Mouse (Mus musculus) MEL-GATA-1-ER (cell line): ENCODE results near the gene Slc11a2.
"Not testable (repeated sequence)": the region's sequence is repeated elsewhere in the genome, so short reads cannot be mapped to it uniquely, and the experiment has no call there.

Source experiments
- DNase-seq: peaks from one replicate; pipeline ENCODE4 v3.0.0-alpha.2; 2012; ENCODE audit warnings: low read depth; ENCODE audit errors: extremely low read depth

Slc11a2 gene

DNA sequence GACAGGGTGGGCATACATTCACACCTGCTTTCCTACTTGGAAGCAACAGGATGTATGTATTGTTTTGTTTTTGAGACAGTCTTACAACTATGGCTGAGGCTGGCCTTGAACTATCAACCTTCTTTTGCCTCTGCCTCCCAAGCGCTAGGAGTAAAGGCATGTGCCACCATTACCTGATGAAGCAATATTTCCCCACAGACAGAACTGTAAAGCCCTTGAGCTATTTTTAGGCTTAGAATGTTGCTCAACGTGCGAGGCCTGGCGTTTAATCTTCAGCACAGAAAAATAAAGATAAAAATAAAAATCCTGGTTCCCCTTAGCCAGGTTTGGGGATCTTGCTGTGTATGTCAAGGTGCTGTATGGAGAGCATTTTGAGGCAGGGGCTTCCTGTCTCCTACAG is 11.2 kb upstream of the Slc11a2 start:
- DNase-seq: no peak

DNA sequence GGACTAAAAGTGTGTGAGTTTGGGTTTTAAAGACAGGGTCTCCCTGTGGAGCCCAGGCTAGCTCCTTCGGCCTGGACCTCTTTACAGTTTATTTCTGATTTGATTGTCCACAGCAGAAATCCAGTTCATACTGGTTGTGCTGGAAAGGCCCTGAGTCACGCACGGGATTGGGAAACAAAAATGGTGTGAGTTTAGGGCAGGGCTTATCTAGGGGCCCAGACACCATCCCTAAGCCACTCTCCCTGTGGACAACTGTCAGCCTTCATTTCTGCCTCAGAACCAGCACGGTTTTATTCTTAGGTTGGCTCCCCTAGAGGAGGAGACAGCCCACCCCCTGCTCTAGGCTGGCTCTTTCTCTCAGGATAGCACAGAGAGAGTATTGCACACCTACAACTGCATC is 8.4 kb upstream of the Slc11a2 start:
- no peak for DNase-seq

DNA sequence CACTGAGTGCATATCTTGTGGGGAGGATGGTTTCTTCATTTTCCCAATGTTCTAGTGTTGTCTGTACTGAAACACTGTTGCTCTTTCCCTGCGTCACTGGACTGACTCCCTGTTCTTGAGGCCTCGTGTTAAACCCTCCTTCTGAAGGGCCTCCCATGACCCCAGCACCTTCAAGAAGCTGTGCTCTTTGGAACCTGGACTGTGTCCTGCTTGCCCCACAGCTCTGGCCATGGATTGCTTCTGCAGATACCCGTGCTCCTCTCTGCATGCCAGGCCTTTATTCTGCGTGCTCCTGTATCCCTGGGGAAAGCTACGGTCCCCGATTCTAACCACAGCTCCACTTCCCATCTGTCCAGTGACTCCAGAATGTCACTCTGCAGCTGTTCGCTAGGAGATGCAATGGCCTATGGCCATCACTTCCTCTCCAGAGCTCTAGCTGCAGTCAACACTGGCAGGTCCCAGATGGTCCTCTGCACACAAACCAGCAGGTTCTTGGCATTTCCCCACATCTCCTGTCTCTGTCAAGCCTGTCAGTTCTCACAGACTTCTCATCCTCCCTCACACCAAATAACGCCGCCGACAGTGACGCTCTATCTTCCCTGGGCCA is 5.2 kb upstream of the Slc11a2 start:
- no peak for DNase-seq

DNA sequence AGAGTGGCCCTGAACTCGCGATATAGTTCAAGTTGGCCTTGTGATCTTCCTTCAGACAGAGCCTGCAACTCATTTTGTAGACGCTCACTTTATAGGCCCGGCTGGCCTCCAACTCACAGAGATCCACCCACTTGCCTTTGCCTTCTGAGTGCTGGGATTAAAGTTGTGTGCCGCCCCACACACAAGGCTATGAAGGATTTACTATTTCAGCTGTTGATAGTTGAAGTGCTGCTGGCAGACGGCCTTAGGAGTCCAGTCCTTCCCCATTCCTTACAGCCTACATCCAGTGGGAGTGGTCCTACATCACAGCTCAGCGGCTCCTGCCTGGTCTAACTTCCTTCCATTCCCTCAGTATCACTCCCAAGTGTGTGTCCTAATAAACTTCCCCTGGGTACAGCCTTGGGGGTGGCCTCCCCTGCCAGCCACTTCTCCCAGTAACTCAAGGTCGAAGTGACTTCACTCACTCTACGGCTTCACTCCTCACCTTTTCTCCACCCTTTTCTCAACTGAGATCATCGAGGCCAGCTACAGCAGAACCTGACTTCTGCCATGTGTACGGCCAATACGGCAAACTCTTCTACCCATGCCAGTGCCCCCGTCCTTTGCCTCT is 3.5 kb upstream of the Slc11a2 start:
- no peak for DNase-seq

DNA sequence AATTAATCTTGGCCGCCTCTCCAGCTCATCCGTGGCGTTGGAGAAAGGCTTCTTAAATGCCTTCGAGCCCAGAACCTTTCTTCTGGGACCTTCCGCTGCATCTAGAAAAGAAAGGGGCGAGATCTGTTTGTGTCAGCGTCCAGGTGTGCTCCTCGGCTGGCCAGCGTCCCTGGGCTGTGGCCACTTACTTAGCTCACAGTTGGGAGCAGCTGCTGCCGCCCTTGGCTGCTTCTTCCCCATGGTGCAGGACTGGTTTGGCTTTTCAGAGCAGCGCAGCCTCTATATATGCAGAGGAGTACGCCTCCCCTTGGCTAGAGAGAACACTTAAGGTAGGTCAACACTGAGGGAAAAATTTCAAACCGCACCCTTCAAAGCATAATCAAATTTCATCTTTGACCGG is 956 bp downstream of the Slc11a2 start:
- no peak for DNase-seq

DNA sequence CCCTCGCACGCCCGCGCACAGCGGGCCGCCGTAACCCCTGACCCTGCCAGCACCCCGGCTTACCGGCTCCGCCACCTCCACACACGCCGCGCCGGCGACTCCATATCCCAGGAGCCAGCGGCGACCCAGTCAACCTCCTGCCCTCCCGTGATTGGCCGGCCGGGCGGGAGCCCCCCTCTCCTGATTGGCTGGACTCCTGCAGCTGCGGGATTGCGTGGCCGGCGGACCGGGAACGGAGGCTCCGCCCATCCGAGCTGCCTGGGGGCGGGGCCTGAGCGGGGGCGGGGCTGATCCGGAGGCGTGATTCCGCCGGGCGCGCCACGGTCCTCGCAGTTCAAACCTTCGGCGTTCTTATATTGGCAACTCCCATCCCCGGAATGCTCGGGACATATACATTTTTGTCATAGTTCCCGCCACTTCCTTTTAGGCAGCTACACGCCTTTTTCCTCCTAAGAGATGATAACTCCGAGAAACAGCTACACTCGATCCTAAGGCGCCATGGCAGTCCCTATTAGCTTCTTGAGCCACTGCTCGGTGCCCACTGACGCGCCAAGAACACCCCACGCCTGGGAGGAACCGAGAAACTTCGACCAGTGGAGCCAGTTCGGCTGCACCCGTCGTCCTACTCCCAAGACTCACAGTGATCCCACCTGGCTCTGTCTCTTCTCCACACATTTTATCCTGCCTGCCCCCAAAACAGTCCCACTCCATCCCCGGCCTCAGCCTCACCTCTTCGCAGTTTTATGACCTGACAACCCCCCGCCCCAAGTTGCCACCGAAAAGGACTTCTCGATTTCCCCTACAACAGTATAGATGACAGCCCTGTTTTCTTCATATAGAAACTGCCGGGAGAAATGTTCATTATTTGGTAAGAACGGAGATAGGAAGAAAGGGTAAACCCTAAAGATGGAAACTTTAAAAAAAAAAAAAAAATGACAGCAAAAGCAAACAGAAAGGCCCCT is 1.7 kb downstream of the Slc11a2 start:
- peak; percentile 88 for DNase-seq

DNA sequence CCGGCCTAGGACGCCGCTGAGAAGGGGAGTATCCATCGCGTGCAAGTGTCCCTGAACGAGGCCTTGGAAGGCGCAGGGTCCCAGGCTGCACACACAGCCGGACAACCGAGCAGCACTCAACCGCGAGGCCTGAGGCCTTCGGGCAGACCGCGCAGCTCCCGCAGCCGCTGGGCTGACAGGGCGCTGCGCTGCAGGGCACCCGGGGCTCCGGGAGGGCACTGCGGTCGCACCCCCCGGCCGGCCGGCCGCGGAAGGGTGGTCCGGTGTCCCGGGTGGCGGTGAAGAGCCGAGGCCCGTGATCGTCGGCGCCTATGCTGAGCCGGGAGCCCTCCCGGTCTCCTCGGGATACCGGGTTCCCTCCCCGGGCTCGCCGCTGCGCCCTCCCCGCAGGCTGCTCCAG is 2.4 kb downstream of the Slc11a2 start:
- no peak for DNase-seq

DNA sequence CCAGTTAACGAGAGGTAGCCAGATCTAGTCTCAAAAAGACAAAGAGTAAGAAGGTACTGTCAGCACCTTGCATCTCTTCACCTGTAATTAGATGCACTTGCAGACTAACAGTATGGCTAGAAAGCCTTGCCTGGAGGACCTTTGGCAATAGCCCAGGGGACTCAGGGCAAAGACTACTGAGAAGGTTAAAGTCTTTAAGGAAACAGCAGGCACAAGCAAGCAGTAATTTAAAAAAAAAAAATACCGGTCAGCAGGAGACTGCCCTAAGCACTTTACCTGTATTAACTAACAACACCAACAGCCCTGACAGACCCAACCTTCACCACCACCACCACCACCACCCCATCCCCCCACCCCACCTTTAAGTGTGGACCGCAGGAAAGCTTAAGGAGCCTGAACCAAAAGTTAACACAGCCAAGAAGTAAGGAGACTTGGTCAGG is 3.1 kb downstream of the Slc11a2 start, which contains the start of gene Gm5475:
Gene Gm5475, plus strand, starts transcription at position 390 of the 440 bp plus-strand sequence.
- not testable (repeated sequence) for DNase-seq

DNA sequence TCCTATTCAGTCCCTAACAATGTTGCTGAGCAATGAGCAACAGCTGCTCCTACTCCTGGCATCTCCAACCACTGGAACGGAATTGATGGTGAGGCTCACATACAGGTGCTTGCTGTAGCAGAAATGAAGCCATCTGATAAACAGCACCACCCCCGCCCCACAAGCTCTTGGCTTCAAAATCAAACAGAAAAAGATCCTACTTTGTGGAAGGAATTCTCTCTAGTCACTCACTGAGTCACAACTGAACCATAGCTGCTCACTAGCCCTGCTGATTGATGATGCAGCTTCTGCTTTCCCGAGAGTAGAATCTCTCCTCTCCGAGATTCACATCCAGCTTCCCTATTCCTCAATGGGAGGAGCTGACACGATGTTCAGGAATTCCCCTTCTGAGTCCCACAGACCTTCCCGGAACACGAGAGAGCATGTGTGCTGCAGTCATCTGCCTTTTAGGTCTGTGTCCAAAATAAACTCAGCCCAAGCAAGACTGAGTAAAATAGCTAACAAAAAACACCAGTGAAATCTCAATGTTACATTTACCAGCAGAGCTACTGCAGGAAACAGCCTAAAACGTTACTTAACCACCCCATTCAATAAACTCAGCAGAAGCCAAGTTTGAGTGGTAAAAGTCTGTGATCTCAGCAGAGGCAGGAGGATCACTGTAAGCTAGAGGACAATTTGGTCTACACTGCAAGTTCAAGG is 3.7 kb downstream of the Slc11a2 start:
- no peak for DNase-seq

DNA sequence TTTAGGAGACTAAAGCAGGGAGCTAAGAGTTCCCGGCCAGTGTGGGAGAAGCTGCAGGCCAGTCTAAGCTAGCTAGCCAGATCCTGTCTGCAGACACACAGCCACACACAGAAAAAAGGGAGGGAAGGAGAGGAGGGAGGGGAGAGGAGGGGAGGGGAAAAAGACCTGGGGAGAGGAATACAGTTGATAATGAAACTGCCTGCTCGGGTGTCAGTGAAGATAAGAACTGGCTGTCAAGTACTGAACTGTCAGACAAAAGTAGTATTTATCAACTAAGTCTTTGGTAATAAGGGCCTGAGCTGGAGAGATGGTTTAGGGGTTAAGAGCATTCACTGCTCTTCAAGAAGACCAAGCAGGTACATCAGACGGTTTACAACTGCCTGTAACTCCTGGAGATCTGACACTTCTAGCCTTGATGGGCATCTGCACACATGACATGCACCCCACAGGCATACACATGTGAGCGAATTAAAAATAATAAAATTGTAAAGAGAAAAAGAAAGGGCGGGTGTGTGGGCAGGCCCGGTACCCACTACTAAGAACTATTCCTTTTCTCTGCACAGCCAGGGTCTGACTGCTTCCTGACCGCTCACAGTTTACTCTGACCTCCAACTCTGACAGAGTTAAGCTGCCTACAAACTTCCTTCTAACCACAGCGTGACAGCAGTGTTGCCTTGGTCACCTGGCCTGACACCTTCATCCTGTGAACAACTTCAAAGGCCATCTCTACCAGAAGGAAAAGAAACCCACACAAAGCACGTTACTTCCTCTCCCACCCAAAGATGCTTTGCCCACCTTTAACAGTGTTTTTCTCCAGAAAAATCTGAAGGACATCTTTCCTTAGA is 4.7 kb downstream of the Slc11a2 start:
- peak; percentile 95 for DNase-seq

DNA sequence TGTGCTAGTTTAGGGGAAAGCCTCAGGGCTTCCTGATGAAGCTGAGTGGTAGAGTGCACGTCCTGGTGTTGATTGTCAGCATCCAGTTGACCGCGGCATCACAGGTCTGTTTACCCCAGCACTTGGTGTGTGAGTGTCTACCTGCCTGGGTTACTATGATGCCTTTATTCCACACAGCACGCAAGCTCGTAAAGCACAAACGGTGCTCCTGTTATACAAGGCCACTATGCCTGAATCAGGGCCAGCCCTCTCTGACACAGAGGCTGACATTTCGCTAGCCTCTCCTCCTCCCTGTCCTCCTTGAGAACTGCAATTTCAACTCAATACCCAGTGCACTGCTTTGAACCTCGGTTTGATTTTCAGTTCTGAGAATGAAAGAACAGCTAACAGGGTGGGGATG is 5.6 kb downstream of the Slc11a2 start:
- no peak for DNase-seq

DNA sequence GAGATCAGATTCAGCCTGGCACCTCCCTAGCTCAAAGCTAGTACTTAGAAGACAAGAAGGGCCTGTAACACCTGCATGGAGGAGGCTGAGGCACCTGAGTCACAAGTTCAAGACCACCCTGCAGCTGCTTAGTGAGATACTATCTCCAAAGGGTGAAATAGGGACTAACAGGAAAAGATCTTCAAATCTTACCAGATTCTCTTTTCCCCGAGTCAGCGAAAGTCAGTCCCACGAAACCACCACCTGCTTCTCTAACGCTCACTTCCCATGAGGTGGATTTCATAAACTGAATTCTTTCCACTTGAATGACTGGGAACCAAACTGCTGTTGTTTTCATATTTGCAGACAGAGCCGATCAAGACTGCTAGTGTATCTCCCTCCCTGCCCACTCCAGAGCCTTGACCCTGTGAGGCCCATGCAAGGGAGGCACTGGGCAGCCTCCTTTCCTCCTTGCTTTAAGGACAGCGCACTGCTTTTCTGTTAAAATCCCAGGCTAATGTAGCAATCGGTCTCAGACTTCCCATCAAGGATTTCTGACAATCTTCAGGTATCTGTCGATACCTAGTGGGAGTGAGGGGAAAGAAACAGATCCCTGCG is 6.9 kb downstream of the Slc11a2 start:
- no peak for DNase-seq

DNA sequence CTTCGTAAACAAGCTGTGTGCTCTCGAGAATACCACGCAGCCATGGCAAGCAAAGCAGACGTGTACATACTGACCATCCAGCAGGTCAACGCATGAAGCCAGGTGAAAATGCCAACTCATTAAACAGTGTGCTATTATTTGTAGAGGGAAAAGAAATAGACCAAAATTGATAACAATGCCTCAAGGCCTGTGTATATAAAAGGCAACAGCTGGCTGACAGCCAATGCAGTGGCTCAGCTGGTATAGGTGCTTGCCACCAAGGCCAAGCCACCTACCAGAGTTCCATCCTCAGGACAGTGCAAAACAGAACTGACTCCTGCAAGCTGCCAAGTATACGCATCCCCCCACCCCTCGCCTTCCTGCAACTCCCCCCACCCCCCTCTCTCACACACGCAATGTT is 9.2 kb downstream of the Slc11a2 start:
- DNase-seq: no peak

DNA sequence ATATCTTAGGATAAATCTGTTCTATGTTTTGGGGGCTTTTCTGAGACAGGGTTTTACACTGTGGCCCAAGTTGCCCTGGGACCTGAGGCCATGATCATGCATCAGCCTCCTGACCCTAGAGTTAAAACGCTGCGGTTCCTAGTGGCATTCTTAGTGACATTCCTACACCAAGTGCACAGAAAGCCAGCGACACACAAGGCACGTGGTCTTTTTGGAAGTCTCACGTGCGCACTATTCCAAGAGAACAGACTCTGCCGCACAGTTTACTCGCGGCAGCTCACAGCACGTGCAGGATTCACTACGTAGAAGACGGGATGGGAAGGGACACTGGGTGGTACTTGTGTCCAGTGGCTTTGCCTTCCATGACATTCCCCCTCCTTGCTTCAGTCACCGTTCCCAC is 9.9 kb downstream of the Slc11a2 start:
- DNase-seq: no peak

DNA sequence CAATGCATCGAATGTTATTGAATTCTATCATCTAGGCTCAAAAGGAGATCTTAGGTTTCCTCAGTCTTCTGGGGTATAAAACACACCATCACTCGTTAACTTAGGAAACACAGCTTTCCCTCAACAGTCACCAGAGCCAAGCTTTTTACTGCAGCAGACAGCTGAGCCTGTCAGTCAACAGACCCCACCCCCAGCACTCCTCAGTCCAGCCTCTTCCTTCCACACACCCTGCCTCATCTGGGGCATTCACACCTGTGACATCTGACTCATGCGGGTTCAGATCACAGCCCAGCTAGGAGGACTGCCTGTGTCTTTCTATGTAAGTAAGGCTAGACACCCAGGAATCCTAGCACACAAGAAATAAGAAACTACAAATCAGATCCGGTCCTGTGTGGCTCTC is 10.9 kb downstream of the Slc11a2 start:
- no peak for DNase-seq

DNA sequence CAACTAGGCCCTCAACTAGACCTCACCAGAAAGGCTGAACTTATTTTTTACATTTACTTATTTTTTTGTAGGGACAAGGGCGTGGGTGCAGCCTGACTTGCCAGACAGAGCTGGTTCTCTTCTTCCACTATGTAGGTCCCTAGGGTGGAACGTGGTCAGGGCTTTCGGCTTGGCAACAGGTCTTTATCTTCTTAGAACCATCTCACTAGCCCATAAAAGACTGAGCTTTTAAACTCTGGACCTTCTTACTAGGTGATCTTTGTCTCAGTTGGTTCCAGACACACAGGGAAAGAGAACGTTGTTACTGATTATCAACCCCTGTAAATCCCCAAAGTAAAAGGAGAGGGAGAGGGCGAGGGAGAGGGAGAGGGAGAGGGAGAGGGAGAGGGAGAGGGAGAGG is 11.6 kb downstream of the Slc11a2 start:
- DNase-seq: no peak

DNA sequence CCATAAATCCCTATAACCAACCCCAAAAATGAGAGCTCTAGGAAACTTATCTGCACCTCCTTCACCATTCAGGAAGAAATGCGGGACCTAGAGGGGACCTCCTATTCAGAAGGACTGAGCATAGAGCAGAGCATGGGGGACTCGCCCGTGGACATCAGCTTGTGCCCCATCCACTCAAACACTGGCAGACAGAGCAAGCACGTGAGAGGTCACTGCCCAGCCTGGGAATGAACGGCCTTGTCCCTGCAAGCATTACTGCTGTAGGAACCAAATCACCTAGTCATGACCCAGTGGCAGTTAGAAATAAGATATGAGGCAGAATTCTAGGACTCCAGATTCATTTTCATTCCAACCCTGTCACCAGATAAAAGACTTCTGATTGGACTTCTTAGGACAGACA is 13.1 kb downstream of the Slc11a2 start:
- DNase-seq: no peak

DNA sequence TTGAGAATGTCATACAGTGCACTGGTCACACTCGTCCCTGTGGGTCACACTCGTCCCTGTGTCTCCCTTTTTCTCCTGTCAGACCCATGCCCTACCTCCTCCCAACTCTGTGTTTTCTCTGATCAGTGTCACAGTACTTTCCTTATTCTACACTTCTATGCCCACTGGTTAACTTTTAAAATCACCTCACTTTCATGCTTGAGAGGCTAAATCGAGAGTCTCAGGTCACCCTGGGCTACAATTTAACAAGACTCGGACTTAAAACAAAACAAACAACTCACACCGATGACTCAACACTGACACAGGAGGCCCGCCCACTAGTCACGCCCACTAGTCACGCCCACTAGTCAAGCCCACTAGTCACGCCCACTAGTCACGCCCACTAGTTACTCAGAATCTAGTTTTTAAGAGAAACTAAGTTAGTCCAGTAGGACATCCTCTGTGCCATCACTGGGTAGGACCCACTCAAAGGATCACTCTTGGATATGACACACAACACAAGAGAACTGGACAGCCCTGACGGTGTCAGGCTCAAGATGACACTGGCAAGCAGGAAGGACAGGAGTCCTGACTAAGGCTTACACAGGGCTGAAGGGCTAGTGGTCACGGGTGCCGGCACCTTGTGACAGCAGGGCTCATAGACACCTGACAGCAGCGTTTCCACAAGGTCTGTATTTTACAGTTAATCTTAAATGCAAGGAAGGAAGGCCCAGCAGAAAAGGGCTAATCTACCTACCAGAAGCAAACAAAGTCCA is 13.8 kb downstream of the Slc11a2 start:
- DNase-seq: no peak

DNA sequence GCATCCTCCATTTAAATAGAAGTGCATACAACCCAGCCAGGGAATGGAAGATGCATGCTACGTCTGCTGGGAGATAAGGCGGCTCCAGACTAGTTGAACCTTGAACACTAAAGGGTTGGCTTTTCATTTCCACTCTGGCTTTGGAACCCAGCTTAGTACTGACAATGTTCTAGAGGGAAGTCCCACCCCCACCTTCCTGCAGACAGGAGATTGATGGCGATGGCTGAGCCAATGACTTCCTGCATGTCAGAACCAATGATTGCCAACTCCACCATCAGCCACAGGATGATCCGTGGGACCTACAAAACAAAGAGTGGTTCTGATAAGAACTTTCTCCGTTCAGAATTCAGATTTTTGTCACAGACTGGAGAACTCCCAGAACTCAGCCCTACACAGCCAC is 18.8 kb downstream of the Slc11a2 start:
- no peak for DNase-seq
